Comparison of ENCODE assay signal across 15 mouse cellular contexts in the genomic region with DNA sequence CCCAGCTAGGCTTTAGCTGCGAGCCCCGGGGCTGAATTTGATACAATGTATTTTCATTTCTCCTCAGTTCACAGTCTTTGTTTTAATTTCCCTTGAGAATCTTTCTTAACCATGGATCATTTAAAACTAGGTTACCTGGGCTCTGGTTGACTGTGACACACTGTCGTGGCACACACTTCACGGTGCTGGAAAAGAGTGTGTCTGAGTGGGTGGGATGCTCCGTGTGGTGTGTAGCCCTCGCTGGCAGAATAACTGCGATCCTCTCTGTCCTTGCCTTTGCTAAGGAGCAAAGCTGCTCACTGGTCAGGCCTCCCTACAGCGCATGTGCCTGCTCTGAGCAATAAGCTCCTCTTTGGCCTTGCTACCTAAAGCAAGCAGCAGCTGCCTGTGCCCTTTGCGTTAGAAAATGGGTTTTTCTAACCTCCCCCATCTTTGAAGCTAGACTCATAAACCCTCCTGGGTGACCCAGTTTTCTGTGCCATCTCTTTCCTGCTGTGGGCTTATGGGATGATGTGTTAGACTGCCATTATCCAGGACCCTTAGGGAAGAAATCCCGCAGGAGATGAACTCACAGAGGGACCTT. TPM values are rescaled to one million over a fixed set of nuclear protein-coding genes. Genes with fewer than 3 reads are reported as not detected.
DNase-seq lines count a peak whose midpoint lies in the region; ATAC-seq and TF ChIP-seq lines count a peak whose summit lies in the region.
"Had no signal": no experiment of that assay in that cellular context is flagged by ENCODE, and none has a peak within 500 bp of the region (broad histone marks: within the 10 kb centered on the region; RNA-seq: fewer than 3 reads in every experiment).

No protein-coding gene starts in this region.

- whole genome bisulfite sequencing in hindbrain, embryonic 14.5 days: 61% methylated on average over 10 of the region's 10 CpGs
- WGBS in midbrain, embryonic 15.5 days: 60% methylated on average over 10 of the region's 10 CpGs
- WGBS in liver, embryonic 12.5 days (ENCODE audit: insufficient replicate concordance): 71% methylated on average over 10 of the region's 10 CpGs

- H3K27me3 ChIP-seq in testis, adult 2 months (ENCODE audit: control insufficient read depth, insufficient read depth, low read length): no peaks in the 10 kb centered on the region
- no peaks in the 10 kb centered on the region for H3K27me3 ChIP-seq in hindbrain, embryonic 14.5 days (ENCODE audit: control insufficient read depth, insufficient read depth, low read length)
- no peaks in the 10 kb centered on the region for H3K27me3 ChIP-seq in midbrain, embryonic 15.5 days (replicated peaks)
- H3K27me3 ChIP-seq in liver, embryonic 12.5 days (replicated peaks): peaks cover 8% of the 10 kb centered on the region
- H3K27me3 ChIP-seq: embryonic facial prominence, embryonic 12.5 days; liver, embryonic 15.5 days had no signal

- TF ChIP-seq CTCF in testis, adult 2 months (IDR thresholded peaks at IDR 0.05; ENCODE audit: control insufficient read depth, insufficient read depth, insufficient replicate concordance, low read depth, low read length): no peak

- peaks cover 12% of the 10 kb centered on the region for H3K4me1 ChIP-seq in testis, adult 2 months (ENCODE audit: control insufficient read depth, insufficient read depth, low read length)
- no peaks in the 10 kb centered on the region for H3K4me1 ChIP-seq in hindbrain, embryonic 14.5 days (replicated peaks; ENCODE audit: control insufficient read depth, insufficient read depth, low read length)
- H3K4me1 ChIP-seq in midbrain, embryonic 15.5 days: peaks cover 13% of the 10 kb centered on the region; the same call in 1 of the 2 replicates
- H3K4me1 ChIP-seq in liver, embryonic 12.5 days: no peaks in the 10 kb centered on the region
- H3K4me1 ChIP-seq: embryonic facial prominence, embryonic 12.5 days; liver, embryonic 15.5 days had no signal

- no peak for TF ChIP-seq POLR2A in testis, adult 2 months (IDR thresholded peaks at IDR 0.05; ENCODE audit: control insufficient read depth, low read depth, low read length)

- no peak overlapping the region for H3K4me3 ChIP-seq in testis, adult 2 months (ENCODE audit: control insufficient read depth, low read depth, low read length)
- H3K4me3 ChIP-seq in hindbrain, embryonic 14.5 days (replicated peaks; ENCODE audit: low read length): no peak overlapping the region
- H3K4me3 ChIP-seq in midbrain, embryonic 15.5 days: no peak overlapping the region
- H3K4me3 ChIP-seq in liver, embryonic 12.5 days: no peak overlapping the region
- H3K4me3 ChIP-seq: embryonic facial prominence, embryonic 12.5 days; liver, embryonic 15.5 days had no signal

- no peaks in the 10 kb centered on the region for H3K9me3 ChIP-seq in hindbrain, embryonic 14.5 days (ENCODE audit: control insufficient read depth, low read length)
- no peaks in the 10 kb centered on the region for H3K9me3 ChIP-seq in midbrain, embryonic 15.5 days
- no peaks in the 10 kb centered on the region for H3K9me3 ChIP-seq in liver, embryonic 12.5 days (replicated peaks)
- H3K9me3 ChIP-seq: embryonic facial prominence, embryonic 12.5 days; liver, embryonic 15.5 days had no signal

- DNase-seq in testis, postnatal 10 days (ENCODE audit: low spot score): no peak
- no peak for DNase-seq in hindbrain, embryonic 14.5 days (ENCODE audit: low spot score)
- no peak for DNase-seq in thymus, postnatal 0 days (ENCODE audit: low spot score)
- no peak for DNase-seq in lung, postnatal 10 days
- DNase-seq: adrenal gland, postnatal 36 days; cerebellum, postnatal 36 days; lung, postnatal 36 days had no signal

- ATAC-seq in hindbrain, embryonic 14.5 days (ENCODE audit: low FRiP score): no peak
- ATAC-seq in midbrain, embryonic 15.5 days (replicated peaks): peak; percentile 69
- ATAC-seq in liver, embryonic 12.5 days: no peak
- ATAC-seq: activated CD4-positive, CD25-positive, alpha-beta regulatory T cell, adult 4 months; CD4-positive, CD25-positive, alpha-beta regulatory T cell, adult 4 months; inflammation-experienced regulatory T-cells, adult 6 months had no signal

- H3K9ac ChIP-seq in hindbrain, embryonic 14.5 days: no peak overlapping the region
- no peak overlapping the region for H3K9ac ChIP-seq in midbrain, embryonic 15.5 days
- H3K9ac ChIP-seq in liver, embryonic 12.5 days: no peak overlapping the region
- H3K9ac ChIP-seq: embryonic facial prominence, embryonic 12.5 days; liver, embryonic 15.5 days had no signal

- no peaks in the 10 kb centered on the region for H3K36me3 ChIP-seq in testis, adult 2 months (ENCODE audit: control insufficient read depth, insufficient read depth, low read length)
- H3K36me3 ChIP-seq in hindbrain, embryonic 14.5 days (replicated peaks; ENCODE audit: control insufficient read depth, insufficient read depth): no peaks in the 10 kb centered on the region
- no peaks in the 10 kb centered on the region for H3K36me3 ChIP-seq in midbrain, embryonic 15.5 days (replicated peaks)
- H3K36me3 ChIP-seq in liver, embryonic 12.5 days: no peaks in the 10 kb centered on the region
- H3K36me3 ChIP-seq: embryonic facial prominence, embryonic 12.5 days; liver, embryonic 15.5 days had no signal

- H3K27ac ChIP-seq in testis, adult 2 months (ENCODE audit: control insufficient read depth, insufficient read depth, low read depth, low read length): peak overlapping the region; percentile 42
- H3K27ac ChIP-seq in hindbrain, embryonic 14.5 days: peak overlapping the region; percentile 83
- H3K27ac ChIP-seq in midbrain, embryonic 15.5 days: peak overlapping the region; percentile 12
- no peak overlapping the region for H3K27ac ChIP-seq in liver, embryonic 12.5 days
- H3K27ac ChIP-seq: embryonic facial prominence, embryonic 12.5 days; liver, embryonic 15.5 days had no signal

- no peak overlapping the region for H3K4me2 ChIP-seq in hindbrain, embryonic 14.5 days (replicated peaks)
- no peak overlapping the region for H3K4me2 ChIP-seq in midbrain, embryonic 15.5 days
- no peak overlapping the region for H3K4me2 ChIP-seq in liver, embryonic 12.5 days
- H3K4me2 ChIP-seq: embryonic facial prominence, embryonic 12.5 days; liver, embryonic 15.5 days had no signal

RNA-seq across cellular contexts. Expression of a gene that starts 33.1 kb away (rescaled TPM):
- polyA plus RNA-seq in testis, adult 2 months (2012; rRNA removed): 14.7 and 15.3 TPM in 2 replicates
- polyA plus RNA-seq in hindbrain, embryonic 14.5 days (2014; fragmentation: Nextera tagmentation; extraction: Ambion mirVana): 29.5 and 30.9 TPM in 2 replicates
- 42.2 and 45.3 TPM in 2 replicates for polyA plus RNA-seq in midbrain, embryonic 15.5 days (2015; fragmentation: Nextera tagmentation; extraction: Ambion mirVana)
- 23.9 and 24.7 TPM in 2 replicates for polyA plus RNA-seq in thymus, postnatal 0 days (2015; fragmentation: Nextera tagmentation; extraction: Ambion mirVana)
- polyA plus RNA-seq in liver, embryonic 12.5 days (2016; fragmentation: Nextera tagmentation; extraction: Ambion mirVana): 42.2 and 46.1 TPM in 2 replicates

RNA-seq across cellular contexts. Expression of a gene that starts 33.2 kb away (rescaled TPM):
- polyA plus RNA-seq in testis, adult 2 months (2012; rRNA removed): 59.9 and 64.9 TPM in 2 replicates
- 441 and 514 TPM in 2 replicates for polyA plus RNA-seq in hindbrain, embryonic 14.5 days (2014; fragmentation: Nextera tagmentation; extraction: Ambion mirVana)
- 426 and 433 TPM in 2 replicates for polyA plus RNA-seq in midbrain, embryonic 15.5 days (2015; fragmentation: Nextera tagmentation; extraction: Ambion mirVana)
- polyA plus RNA-seq in thymus, postnatal 0 days (2015; fragmentation: Nextera tagmentation; extraction: Ambion mirVana): 425 and 444 TPM in 2 replicates
- polyA plus RNA-seq in liver, embryonic 12.5 days (2016; fragmentation: Nextera tagmentation; extraction: Ambion mirVana): 214 and 215 TPM in 2 replicates
